Comparison of ENCODE assay signal across 8 mouse cellular contexts in the genomic region with DNA sequence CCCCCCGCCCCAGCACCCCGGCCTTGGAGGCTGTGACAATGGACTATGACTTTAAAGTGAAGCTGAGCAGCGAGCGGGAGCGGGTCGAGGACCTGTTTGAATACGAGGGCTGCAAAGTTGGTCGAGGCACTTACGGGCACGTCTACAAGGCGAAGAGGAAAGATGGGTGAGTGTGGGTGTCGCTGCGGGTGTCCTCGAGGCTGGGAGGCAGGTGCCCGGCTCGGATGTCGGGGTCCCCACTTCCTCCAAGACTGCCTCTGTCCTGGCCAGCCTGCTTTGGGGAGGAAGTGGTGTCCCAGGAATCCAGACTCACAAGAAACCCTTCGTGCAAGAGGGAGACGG. TPM values are rescaled to one million over a fixed set of nuclear protein-coding genes. Genes with fewer than 3 reads are reported as not detected.
A peak's percentile ranks its signal among the peaks of the same experiment; 100 is the strongest.
DNase-seq lines count a peak whose midpoint lies in the region; ATAC-seq lines count a peak whose summit lies in the region.

No protein-coding gene starts in this region.

- peaks cover 18% of the 10 kb centered on the region for H3K4me1 ChIP-seq in heart, embryonic 12.5 days (replicated peaks)
- peaks cover 23% of the 10 kb centered on the region for H3K4me1 ChIP-seq in midbrain, embryonic 10.5 days
- 0 out of 2 replicates have a peak, but pooled peaks cover 4% of the 10 kb centered on the region for H3K4me1 ChIP-seq in stomach, embryonic 15.5 days

- no peaks in the 10 kb centered on the region for H3K36me3 ChIP-seq in heart, embryonic 12.5 days
- H3K36me3 ChIP-seq in midbrain, embryonic 10.5 days = 0 out of 2 replicates have a peak, but pooled peaks cover 5% of the 10 kb centered on the region
- H3K36me3 ChIP-seq in stomach, embryonic 15.5 days = no peaks in the 10 kb centered on the region

- H3K4me2 ChIP-seq in heart, embryonic 12.5 days = peak overlapping the region; percentile 84
- peak overlapping the region; percentile 76 for H3K4me2 ChIP-seq in stomach, embryonic 15.5 days

- WGBS in heart, embryonic 12.5 days = under 1% methylated on average over 19 of the region's 19 CpGs
- 0% methylated on average over 19 of the region's 19 CpGs for WGBS in midbrain, embryonic 10.5 days
- 1% methylated on average over 19 of the region's 19 CpGs for WGBS in stomach, embryonic 15.5 days

- peak overlapping the region; percentile 93 for H3K27ac ChIP-seq in heart, embryonic 12.5 days (ENCODE audit: poor library complexity, severe bottlenecking)
- peak overlapping the region; percentile 97 for H3K27ac ChIP-seq in midbrain, embryonic 10.5 days (replicated peaks)
- peak overlapping the region; percentile 100 for H3K27ac ChIP-seq in stomach, embryonic 15.5 days

- ATAC-seq in cerebellum, adult (ENCODE audit: insufficient number of reproducible peaks, low FRiP score, low TSS enrichment) = no peak
- ATAC-seq in heart, embryonic 12.5 days (ENCODE audit: insufficient number of reproducible peaks, low FRiP score) = peak; percentile 11; the same call in 1 of the 2 replicates
- ATAC-seq in stomach, embryonic 15.5 days (ENCODE audit: insufficient read depth, low FRiP score, low read depth) = no peak

- H3K9ac ChIP-seq in heart, embryonic 12.5 days = peak overlapping the region; percentile 96
- peak overlapping the region; percentile 76 for H3K9ac ChIP-seq in stomach, embryonic 15.5 days

- no peaks in the 10 kb centered on the region for H3K9me3 ChIP-seq in heart, embryonic 12.5 days (replicated peaks)
- no peaks in the 10 kb centered on the region for H3K9me3 ChIP-seq in midbrain, embryonic 10.5 days (replicated peaks)
- no peaks in the 10 kb centered on the region for H3K9me3 ChIP-seq in stomach, embryonic 15.5 days

- H3K4me3 ChIP-seq in heart, embryonic 12.5 days = peak overlapping the region; percentile 98
- H3K4me3 ChIP-seq in midbrain, embryonic 10.5 days = peak overlapping the region; percentile 87
- peak overlapping the region; percentile 80 for H3K4me3 ChIP-seq in stomach, embryonic 15.5 days (replicated peaks)

- no peaks in the 10 kb centered on the region for H3K27me3 ChIP-seq in heart, embryonic 12.5 days (replicated peaks)
- no peaks in the 10 kb centered on the region for H3K27me3 ChIP-seq in midbrain, embryonic 10.5 days (ENCODE audit: low read depth, poor library complexity, severe bottlenecking)
- no peaks in the 10 kb centered on the region for H3K27me3 ChIP-seq in stomach, embryonic 15.5 days (replicated peaks)

- DNase-seq in cerebellum, adult 11 months = peak; percentile 51
- peak; percentile 28 for DNase-seq in 416B (ENCODE audit: low read depth)
- peak; percentile 53 to 61 for DNase-seq in cerebellum, postnatal 10 days
- DNase-seq in layer of hippocampus, adult 9-11 months = peak; percentile 20
- peak; percentile 55 for DNase-seq in midbrain, embryonic 10.5 days (ENCODE audit: low spot score)

RNA-seq across cellular contexts. Expression of a gene that starts 0.6 kb away (rescaled TPM):
- 16.6 and 17.3 TPM in 2 replicates for polyA plus RNA-seq in heart, embryonic 12.5 days (2016; fragmentation: Nextera tagmentation; extraction: Ambion mirVana)
- polyA plus RNA-seq in midbrain, embryonic 10.5 days (2016; fragmentation: Nextera tagmentation; extraction: Ambion mirVana) = 22.4 and 24.2 TPM in 2 replicates
- polyA plus RNA-seq in stomach, embryonic 15.5 days (2015; fragmentation: Nextera tagmentation; extraction: Ambion mirVana) = 19.8 and 20.5 TPM in 2 replicates

RNA-seq across cellular contexts. Expression of a gene that starts 10.3 kb away (rescaled TPM):
- polyA plus RNA-seq in heart, embryonic 12.5 days (2016; fragmentation: Nextera tagmentation; extraction: Ambion mirVana) = 36.6 and 37.8 TPM in 2 replicates
- polyA plus RNA-seq in midbrain, embryonic 10.5 days (2016; fragmentation: Nextera tagmentation; extraction: Ambion mirVana) = 24.2 and 25.1 TPM in 2 replicates
- polyA plus RNA-seq in stomach, embryonic 15.5 days (2015; fragmentation: Nextera tagmentation; extraction: Ambion mirVana) = 47.1 and 48.2 TPM in 2 replicates

RNA-seq across cellular contexts. Expression of a gene that starts 46.5 kb away (rescaled TPM):
- polyA plus RNA-seq in heart, embryonic 12.5 days (2016; fragmentation: Nextera tagmentation; extraction: Ambion mirVana) = not detected in 2 replicates
- polyA plus RNA-seq in midbrain, embryonic 10.5 days (2016; fragmentation: Nextera tagmentation; extraction: Ambion mirVana) = 0.34 TPM in 1 of 2 replicates, not detected in the other
- not detected in 2 replicates for polyA plus RNA-seq in stomach, embryonic 15.5 days (2015; fragmentation: Nextera tagmentation; extraction: Ambion mirVana)
